Mouse (Mus musculus) ES-Bruce4 (cell line): ENCODE measurements around the gene Cebpb.

Experiments used
- CTCF ChIP-seq: IDR thresholded peaks from one replicate; pipeline ENCODE4 v1.8.1; 2011; ENCODE audit warnings: low read depth, low read length
- EP300 ChIP-seq: IDR thresholded peaks from 2 replicates; pipeline ENCODE4 v1.6.1; 2011; ENCODE audit warnings: low read depth, low read length; ENCODE audit not compliant: insufficient read depth

GRCm38 (mm10) chr2:167687250-167687586, 1.5 kb upstream of the Cebpb start:
- TF ChIP-seq EP300, result no peak
- no peak for TF ChIP-seq CTCF
